Mouse (Mus musculus) bone marrow macrophage, adult 2 months (primary cell): Measurements from ENCODE around the gene Hfe2. TPM values are rescaled to one million over a fixed set of nuclear protein-coding genes. Genes with fewer than 3 reads are reported as not detected.

ENCODE experiments used
- H3K27ac ChIP-seq: 2 replicates; pipeline ENCODE4 v1.5.1; 2012; ENCODE audit warnings: low read depth, low read length; ENCODE audit not compliant: insufficient read depth
- H3K4me1 ChIP-seq: 2 replicates; pipeline ENCODE4 v1.6.1; 2012; ENCODE audit warnings: low read length; ENCODE audit not compliant: control insufficient read depth, insufficient read depth
- H3K4me3 ChIP-seq: 2 replicates; pipeline ENCODE4 v1.5.1; 2012; ENCODE audit warnings: mild to moderate bottlenecking, low read length, moderate library complexity; ENCODE audit not compliant: insufficient read depth
- CTCF ChIP-seq: IDR thresholded peaks from 2 replicates; pipeline ENCODE4 v1.5.1; 2012; ENCODE audit warnings: low read depth, mild to moderate bottlenecking, low read length, moderate library complexity
- POLR2A ChIP-seq: IDR thresholded peaks from 2 replicates; pipeline ENCODE4 v1.6.1; 2012; ENCODE audit warnings: mild to moderate bottlenecking, low read depth, low read length, borderline replicate concordance
- polyA plus RNA-seq: library from polyadenylated mRNA; stranded (reverse); fragments of >200 nt; gene quantifications from 2 replicates; pipeline ENCODE4 v1.2.4, GENCODE M21; 2012; ENCODE audit not compliant: missing spikeins, insufficient read depth, insufficient read length

Hfe2 gene
- polyA plus RNA-seq, 1 experiment: not detected

- peak overlapping the region; percentile 100 for H3K27ac ChIP-seq
- TF ChIP-seq CTCF (no peak), POLR2A (no peak)
- peak overlapping the region; percentile 85 for H3K4me3 ChIP-seq
- H3K4me1 ChIP-seq: peaks cover 19% of the 10 kb centered on the region
Observed at GRCm38 (mm10) chr3:96559398-96559910, 34.5 kb downstream of the Hfe2 start.

GRCm38 (mm10) chr3:96559911-96560850 lies 35.2 kb downstream of the Hfe2 start:
- peaks cover 21% of the 10 kb centered on the region for H3K4me1 ChIP-seq
- peak overlapping the region; percentile 85 for H3K4me3 ChIP-seq
- peak overlapping the region; percentile 100 for H3K27ac ChIP-seq
- TF ChIP-seq CTCF (no peak), POLR2A (no peak)

- Histone ChIP-seq H3K4me3 (peak overlapping the region; percentile 85), H3K27ac (peak overlapping the region; percentile 100), H3K4me1 (peaks cover 30% of the 10 kb centered on the region)
- TF ChIP-seq CTCF: no peak
- no peak for TF ChIP-seq POLR2A
Observed at GRCm38 (mm10) chr3:96560881-96561668, 36.1 kb downstream of the Hfe2 start.

- Histone ChIP-seq H3K4me3 (peak overlapping the region; percentile 85), H3K27ac (peak overlapping the region; percentile 100), H3K4me1 (peaks cover 40% of the 10 kb centered on the region)
- TF ChIP-seq POLR2A (no peak), CTCF (no peak)
Observed at GRCm38 (mm10) chr3:96561946-96562681, 37.1 kb downstream of the Hfe2 start.

- Histone ChIP-seq H3K4me3 (no peak overlapping the region), H3K4me1 (peaks cover 50% of the 10 kb centered on the region), H3K27ac (peak overlapping the region; percentile 100)
- no peak for TF ChIP-seq CTCF
- TF ChIP-seq POLR2A: no peak
Observed at GRCm38 (mm10) chr3:96563267-96563666, 38.3 kb downstream of the Hfe2 start.

- Histone ChIP-seq H3K4me1 (peaks cover 55% of the 10 kb centered on the region), H3K4me3 (peak overlapping the region; percentile 25; the same call in 1 of the 2 replicates), H3K27ac (peak overlapping the region; percentile 100)
- TF ChIP-seq CTCF (no peak), POLR2A (no peak)
Observed at GRCm38 (mm10) chr3:96563911-96564632, 39.1 kb downstream of the Hfe2 start.

- peak overlapping the region; percentile 100 for H3K27ac ChIP-seq
- TF ChIP-seq POLR2A (no peak), CTCF (no peak)
- H3K4me1 ChIP-seq: peaks cover 55% of the 10 kb centered on the region
- peak overlapping the region; percentile 25; the same call in 1 of the 2 replicates for H3K4me3 ChIP-seq
Observed at GRCm38 (mm10) chr3:96564633-96565032, 39.7 kb downstream of the Hfe2 start.

GRCm38 (mm10) chr3:96565105-96565504 lies 40.1 kb downstream of the Hfe2 start:
- TF ChIP-seq POLR2A: no peak
- no peak for TF ChIP-seq CTCF
- Histone ChIP-seq H3K4me3 (peak overlapping the region; percentile 9; the same call in 1 of the 2 replicates), H3K27ac (peak overlapping the region; percentile 100), H3K4me1 (peaks cover 55% of the 10 kb centered on the region)
